Mouse (Mus musculus) urinary bladder, adult 2 months (tissue): ENCODE measurements around the gene Mesd. TPM values are rescaled to one million over a fixed set of nuclear protein-coding genes. Genes with fewer than 3 reads are reported as not detected.

Experiments
- DNase-seq: peaks from one replicate; pipeline ENCODE4 v3.0.0; 2022; ENCODE audit warnings: low spot score
- polyA plus RNA-seq: library from polyadenylated mRNA; depleted of rRNA; stranded (reverse); fragments of >200 nt; gene quantifications from 2 replicates; pipeline ENCODE4 v1.2.3, GENCODE M21; 2012; rRNA removed

Mesd gene
- polyA plus RNA-seq = 32.8 and 52.2 TPM in 2 replicates

DNA sequence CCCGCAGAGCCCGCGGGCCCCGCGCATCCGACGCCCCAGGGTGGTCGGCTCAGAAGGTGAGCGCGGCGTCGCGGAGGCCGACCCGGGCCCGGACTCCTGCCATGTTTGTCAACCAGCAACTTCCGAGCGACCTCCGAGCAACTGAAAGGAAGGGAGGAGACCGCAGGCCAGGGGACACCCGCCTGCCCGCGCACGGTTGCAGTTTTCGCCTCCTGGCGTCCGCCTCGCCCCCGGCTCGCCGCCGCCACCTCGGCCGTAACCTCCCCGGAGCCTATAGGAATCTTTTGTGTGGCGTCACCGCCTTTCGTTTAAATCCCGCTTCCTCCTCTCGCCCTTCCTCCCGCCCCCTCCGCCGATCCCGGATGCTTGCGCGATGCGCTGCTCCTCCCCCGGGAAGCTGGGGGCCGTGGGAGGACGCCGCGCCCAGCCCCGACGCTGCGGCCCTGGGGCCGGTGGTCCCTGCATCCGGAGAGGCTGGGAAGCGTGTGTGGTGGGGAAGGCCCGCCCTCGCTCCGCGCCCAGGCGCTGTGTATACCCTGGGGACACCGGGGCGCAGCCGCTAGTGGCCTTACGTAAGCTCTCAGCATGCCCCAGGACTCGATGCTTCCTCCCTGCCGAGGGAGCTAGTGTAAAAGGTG is at the start of gene Mesd, which contains the start of gene Tlnrd1:
Gene Mesd (plus strand): TSS at position 446 of the 638 bp plus-strand sequence.
Gene Tlnrd1 (minus strand): TSS at position 285 of the 638 bp plus-strand sequence.
- peak; percentile 94 for DNase-seq

DNA sequence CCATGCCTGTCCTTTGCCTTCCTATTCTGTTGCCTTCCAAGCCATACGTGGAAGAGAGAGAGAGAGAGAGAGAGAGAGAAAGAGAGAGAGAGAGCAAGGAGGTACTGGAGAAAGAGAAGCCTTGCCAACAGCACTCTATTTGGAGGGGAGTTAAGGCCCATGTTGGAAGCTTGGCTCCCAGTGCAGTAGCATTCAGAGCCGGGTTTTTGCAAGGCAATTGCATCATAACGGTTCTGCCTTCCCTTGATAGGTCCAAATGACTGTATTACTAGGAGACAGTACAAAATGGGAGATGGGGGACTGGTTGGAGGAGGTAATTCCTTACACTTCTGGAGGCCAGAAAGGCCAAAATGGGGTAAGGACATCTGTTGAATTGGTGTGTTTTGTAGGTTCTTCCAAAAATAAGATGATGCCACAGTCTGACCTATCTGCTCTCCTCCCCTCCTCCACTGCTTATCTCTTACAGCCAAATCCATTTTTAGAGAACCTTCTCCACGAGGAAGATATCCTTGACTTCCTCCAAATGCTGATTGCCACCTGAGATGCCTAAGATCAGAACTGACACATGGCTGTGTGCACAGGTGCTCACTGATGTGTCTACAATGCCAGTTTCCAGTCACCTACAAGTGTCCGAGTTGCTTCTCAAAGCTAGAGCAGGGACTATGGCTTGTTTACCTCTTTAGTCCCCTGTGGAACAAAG is 45.6 kb upstream of the Mesd start:
- DNase-seq = no peak

GRCm38 (mm10) chr7:83840076-83840475 is 44.2 kb upstream of the Mesd start:
- no peak for DNase-seq

- no peak for DNase-seq
Observed at GRCm38 (mm10) chr7:83842486-83843259, 41.6 kb upstream of the Mesd start.

DNA sequence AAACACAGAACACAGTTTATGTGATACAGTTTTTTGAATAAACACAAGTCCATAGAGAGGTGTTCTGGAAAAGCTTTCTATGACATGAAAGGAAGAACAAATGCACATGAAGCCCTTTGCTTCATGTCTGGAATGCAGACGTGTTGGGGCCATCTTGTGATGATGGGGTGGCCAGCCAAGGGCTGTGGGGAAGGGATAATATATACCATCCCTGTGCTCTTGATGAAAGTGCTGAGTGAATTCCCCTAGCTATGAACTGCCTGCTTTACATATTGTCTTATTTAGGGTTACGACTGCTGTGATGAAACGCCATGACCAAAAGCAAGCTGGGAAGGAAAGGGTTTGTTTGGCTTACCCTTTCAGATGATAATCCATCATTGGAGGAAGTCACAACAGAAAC is 39.5 kb upstream of the Mesd start:
- DNase-seq = no peak

GRCm38 (mm10) chr7:83847187-83848075 is 36.8 kb upstream of the Mesd start:
- DNase-seq = no peak

DNA sequence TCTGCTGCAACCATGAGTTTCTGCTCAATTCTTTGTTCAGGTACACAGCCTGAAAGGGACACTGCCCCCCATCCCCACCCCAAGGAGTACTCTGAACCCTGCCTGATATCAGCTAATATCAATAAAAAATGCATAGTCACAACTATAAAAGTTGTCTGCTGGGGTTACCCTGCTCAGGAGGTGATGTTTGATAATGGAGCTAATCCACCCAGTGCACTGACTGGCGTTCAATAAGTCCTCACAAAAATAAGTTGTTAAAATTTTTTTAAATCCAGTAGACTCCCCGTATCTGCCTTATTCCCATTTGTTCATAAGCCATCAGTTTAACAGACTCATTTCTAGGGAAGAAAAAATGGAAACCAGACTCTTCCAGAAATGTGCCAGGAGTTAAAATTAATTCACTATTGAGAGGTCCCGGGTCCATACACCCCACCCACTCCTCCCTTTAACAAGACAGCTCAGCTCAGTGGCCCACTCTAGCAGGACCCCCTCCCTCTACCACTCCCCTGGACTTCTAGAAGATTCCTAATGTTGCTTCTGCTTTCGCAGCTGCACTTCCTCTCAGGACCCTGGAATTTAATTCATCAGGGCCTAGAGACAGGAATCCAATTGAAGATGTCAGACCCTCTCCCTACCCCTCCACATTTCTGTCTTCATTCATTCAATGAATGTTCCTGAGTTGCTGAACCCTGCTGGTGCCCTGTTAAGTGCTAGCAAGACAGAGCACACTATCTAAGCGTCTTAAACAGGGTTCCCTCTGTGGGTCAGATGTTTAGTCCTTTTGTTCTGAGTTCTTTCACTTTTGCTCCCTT is 32.5 kb upstream of the Mesd start:
- no peak for DNase-seq

GRCm38 (mm10) chr7:83852381-83853380 is 31.6 kb upstream of the Mesd start:
- DNase-seq = no peak

DNA sequence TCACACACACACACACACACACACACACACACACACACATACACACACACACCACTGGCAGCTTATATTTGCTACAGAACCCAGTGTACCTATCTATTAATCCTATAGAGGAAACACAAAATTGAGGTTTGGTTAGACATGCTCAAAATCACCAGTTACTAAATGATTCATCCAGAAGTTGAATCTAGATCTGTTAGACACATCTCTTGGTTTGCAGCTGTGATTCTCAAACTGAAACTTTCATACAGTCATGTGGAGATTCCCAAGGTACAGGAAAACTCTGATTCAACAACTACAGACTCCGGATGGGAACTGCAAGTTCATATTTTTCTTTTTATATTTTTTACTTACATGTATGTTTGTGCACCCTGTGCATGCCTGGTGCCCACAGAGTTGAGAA is 29.1 kb upstream of the Mesd start:
- no peak for DNase-seq

- no peak for DNase-seq
Observed at GRCm38 (mm10) chr7:83856353-83857207, 27.7 kb upstream of the Mesd start.

DNA sequence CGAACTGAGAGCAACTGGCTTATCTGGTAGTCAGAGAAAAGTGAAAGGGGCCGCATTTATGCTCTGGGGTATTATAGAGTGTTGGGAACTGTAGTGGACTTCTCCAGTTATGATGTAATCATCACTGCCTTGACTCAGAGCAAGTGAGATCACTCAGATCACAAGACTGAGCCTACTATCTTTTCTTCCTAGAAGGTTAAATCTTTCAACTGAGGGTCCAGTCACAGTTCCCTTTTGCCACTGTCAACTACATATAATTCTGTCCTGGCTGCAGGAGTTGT is 27.1 kb upstream of the Mesd start:
- DNase-seq = no peak

GRCm38 (mm10) chr7:83857921-83858320 is 26.3 kb upstream of the Mesd start:
- DNase-seq = no peak

DNA sequence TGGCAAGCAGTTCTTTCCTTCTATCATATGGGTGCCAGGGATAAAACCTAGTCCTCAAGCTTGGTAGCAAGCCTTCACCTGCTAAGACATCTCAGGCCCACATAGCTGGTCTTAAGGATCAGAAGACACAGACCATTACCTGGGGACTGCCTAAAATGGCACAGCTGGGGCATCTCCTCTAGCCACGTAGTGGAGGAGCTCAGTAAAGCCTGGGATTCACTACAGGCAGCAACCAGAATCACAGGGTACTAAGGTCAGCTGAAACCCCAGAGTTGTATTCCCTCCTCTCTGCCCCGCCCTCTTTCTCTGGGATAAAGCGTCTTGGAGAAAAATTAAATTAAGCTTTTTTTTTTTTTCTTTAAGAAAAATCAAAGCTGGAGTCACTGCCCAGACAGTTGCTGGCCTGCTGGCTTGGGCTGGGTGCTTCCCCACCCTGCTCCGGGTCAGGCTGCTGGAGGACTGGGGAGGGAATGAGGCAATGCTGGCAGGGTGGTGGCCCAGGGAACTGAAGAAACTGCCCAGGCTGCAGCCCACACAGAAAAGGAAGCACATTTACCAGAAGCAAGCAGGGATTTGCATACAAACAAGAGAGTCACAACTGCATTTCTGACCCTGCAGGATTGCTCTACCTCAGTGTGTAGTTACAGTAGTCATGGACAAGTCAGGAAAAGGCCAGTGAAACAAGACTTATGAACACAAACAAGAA is 24.7 kb upstream of the Mesd start:
- no peak for DNase-seq

GRCm38 (mm10) chr7:83863554-83863953 is 20.7 kb upstream of the Mesd start:
- no peak for DNase-seq

- DNase-seq = no peak
Observed at GRCm38 (mm10) chr7:83868200-83868599, 16.1 kb upstream of the Mesd start.

GRCm38 (mm10) chr7:83869839-83870543 is 14.3 kb upstream of the Mesd start:
- no peak for DNase-seq

- no peak for DNase-seq
Observed at GRCm38 (mm10) chr7:83877088-83877487, 7.2 kb upstream of the Mesd start.
